Mouse (Mus musculus) neutrophil, adult 5-6 weeks (primary cell): ENCODE measurements around the gene Gm13272. TPM values are rescaled to one million over a fixed set of nuclear protein-coding genes. Genes with fewer than 3 reads are reported as not detected.

Source experiments
- total RNA-seq: library from RNA; stranded (forward); fragments of 200-1000 nt; gene quantifications from 2 replicates; pipeline ENCODE4 v1.2.3, GENCODE M21; 2017

Gm13272 gene
- total RNA-seq, 1 experiment from 2014 or later = not detected

Other genes starting within 250 kb of the Gm13272 start
- gene Ifna15, start 221.6 kb upstream of the Gm13272 start, total RNA-seq = not detected in 2 replicates
- gene Ifna14, start 208.1 kb upstream of the Gm13272 start, total RNA-seq = not detected in 2 replicates
- not detected in 2 replicates for gene Ifna9, start 187.5 kb upstream of the Gm13272 start, total RNA-seq
- gene Ifna12, start 176.5 kb upstream of the Gm13272 start, total RNA-seq = not detected in 2 replicates
- not detected in 2 replicates for gene C87499, start 145.4 kb upstream of the Gm13272 start, total RNA-seq
- gene Ifna13, start 135.4 kb upstream of the Gm13272 start, total RNA-seq = not detected in 2 replicates
- gene Ifna16, start 102.9 kb upstream of the Gm13272 start, total RNA-seq = not detected in 2 replicates
- not detected in 2 replicates for gene Ifna2, start 95.9 kb upstream of the Gm13272 start, total RNA-seq
- gene Ifnab, start 88.5 kb upstream of the Gm13272 start, total RNA-seq = not detected in 2 replicates
- 0.93 TPM in 1 of 2 replicates, not detected in the other for gene Gm26566, start 58.0 kb upstream of the Gm13272 start, total RNA-seq
- gene Klhl9, start 57.4 kb upstream of the Gm13272 start, total RNA-seq = 45.5 and 48.4 TPM in 2 replicates
- not detected in 2 replicates for gene Gm13271, start 25.0 kb upstream of the Gm13272 start, total RNA-seq
- gene Gm13283, start 19.7 kb upstream of the Gm13272 start, total RNA-seq = 0.35 TPM in 1 of 2 replicates, not detected in the other
- gene Gm13290, start 6.0 kb upstream of the Gm13272 start, total RNA-seq = not detected in 2 replicates
- not detected in 2 replicates for gene Gm13289, start 2.9 kb upstream of the Gm13272 start, total RNA-seq
- not detected in 2 replicates for gene Ifnz, start 2.3 kb downstream of the Gm13272 start, total RNA-seq
- not detected in 2 replicates for gene Gm13276, start 5.9 kb downstream of the Gm13272 start, total RNA-seq
- gene Gm13277, start 8.8 kb downstream of the Gm13272 start, total RNA-seq = not detected in 2 replicates
- not detected in 2 replicates for gene Gm13278, start 11.7 kb downstream of the Gm13272 start, total RNA-seq
- not detected in 2 replicates for gene Gm13275, start 14.6 kb downstream of the Gm13272 start, total RNA-seq
- not detected in 2 replicates for gene Gm13279, start 17.5 kb downstream of the Gm13272 start, total RNA-seq
- not detected in 2 replicates for gene Gm13285, start 19.8 kb downstream of the Gm13272 start, total RNA-seq
- not detected in 2 replicates for gene Gm13287, start 23.4 kb downstream of the Gm13272 start, total RNA-seq
- not detected in 2 replicates for gene Gm13288, start 25.7 kb downstream of the Gm13272 start, total RNA-seq
- gene Ifna7, start 36.4 kb downstream of the Gm13272 start, total RNA-seq = not detected in 2 replicates
- not detected in 2 replicates for gene Ifna11, start 40.1 kb downstream of the Gm13272 start, total RNA-seq
- not detected in 2 replicates for gene Ifna6, start 47.6 kb downstream of the Gm13272 start, total RNA-seq
- not detected in 2 replicates for gene Ifna5, start 55.7 kb downstream of the Gm13272 start, total RNA-seq
- not detected in 2 replicates for gene Ifna4, start 62.0 kb downstream of the Gm13272 start, total RNA-seq
- not detected in 2 replicates for gene Ifna1, start 70.2 kb downstream of the Gm13272 start, total RNA-seq
- gene Ifne, start 100.4 kb downstream of the Gm13272 start, total RNA-seq = not detected in 2 replicates